Mouse (Mus musculus): Measurements from ENCODE around the gene Tfrc. TPM values are rescaled to one million over a fixed set of nuclear protein-coding genes. Genes with fewer than 3 reads are reported as not detected.

Gene Tfrc
- total RNA-seq, 2 experiments from 2014 or later: 97.9 to 112 TPM

Other genes starting within 250 kb of the Tfrc start
- not detected for gene Tm4sf19, start 208.4 kb upstream of the Tfrc start, total RNA-seq (2021)
- gene Tctex1d2, start 189.2 kb upstream of the Tfrc start, total RNA-seq (2021): 10 to 100 TPM; 13.7 to 15.6 TPM
- gene Pcyt1a, start 178.0 kb upstream of the Tfrc start, total RNA-seq (2021): 10 to 100 TPM; 43.9 to 47.5 TPM
- gene Slc51a, start 121.0 kb upstream of the Tfrc start, total RNA-seq (2021): not detected
- gene Zdhhc19, start 112.7 kb upstream of the Tfrc start, total RNA-seq (2021): not detected
- 100 to 1,000 TPM; 114 to 128 TPM for gene Tnk2, start 35.0 kb downstream of the Tfrc start, total RNA-seq (2021)
- not detected for gene Muc4, start 127.0 kb downstream of the Tfrc start, total RNA-seq (2021)
- not detected for gene Muc20, start 188.5 kb downstream of the Tfrc start, total RNA-seq (2021)
- gene Smbd1, start 201.6 kb downstream of the Tfrc start, total RNA-seq (2021): not detected

Measured in layer of hippocampus, postnatal 10 days (tissue).